Mouse (Mus musculus): ENCODE results near the gene Gm5617.
"Not testable (repeated sequence)": the region's sequence is repeated elsewhere in the genome, so short reads cannot be mapped to it uniquely, and the experiment has no call there.

Gm5617 gene

DNA sequence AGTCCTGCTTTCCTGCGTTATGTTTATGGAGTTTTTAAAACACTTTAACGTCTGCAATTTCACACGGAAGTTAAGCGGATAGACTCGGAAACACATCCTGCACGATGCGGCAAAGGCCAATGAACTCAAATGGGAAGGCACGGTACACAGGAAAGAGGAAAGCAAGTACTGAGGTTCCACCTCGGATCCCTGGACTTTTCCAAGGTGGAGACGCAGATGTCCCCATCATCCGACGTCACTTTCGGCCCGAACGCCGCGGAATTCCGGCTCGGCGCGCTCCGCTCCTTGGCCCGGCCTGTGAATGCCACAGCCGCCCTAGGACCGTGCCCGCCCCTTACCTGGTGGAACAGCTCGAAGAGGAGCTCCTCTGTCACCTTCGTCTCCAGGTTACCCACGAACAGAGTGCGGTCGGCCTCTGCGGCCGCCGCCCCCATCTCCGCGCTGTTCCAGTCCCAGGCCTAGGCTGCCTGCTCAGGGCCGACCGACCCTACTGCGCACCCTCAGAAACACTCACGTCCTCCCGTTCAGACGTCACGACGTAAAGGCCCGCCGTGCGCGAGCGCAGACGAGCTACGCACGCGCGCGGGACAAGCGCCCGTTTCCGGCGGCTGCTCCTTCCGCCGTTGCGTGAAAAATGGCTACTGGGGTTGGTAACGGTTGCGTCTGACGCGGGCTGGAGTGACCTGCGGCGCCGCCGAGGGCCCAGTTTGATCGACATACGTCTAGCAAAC is at the start of gene Gm5617, which contains the start of gene Rbm7:
TSS of gene Gm5617 (plus strand) at position 626 of the 731 bp plus-strand sequence.
TSS of gene Rbm7 (minus strand) at position 483 of the 731 bp plus-strand sequence.
- peak; percentile 94 to 97 for DNase-seq

DNA sequence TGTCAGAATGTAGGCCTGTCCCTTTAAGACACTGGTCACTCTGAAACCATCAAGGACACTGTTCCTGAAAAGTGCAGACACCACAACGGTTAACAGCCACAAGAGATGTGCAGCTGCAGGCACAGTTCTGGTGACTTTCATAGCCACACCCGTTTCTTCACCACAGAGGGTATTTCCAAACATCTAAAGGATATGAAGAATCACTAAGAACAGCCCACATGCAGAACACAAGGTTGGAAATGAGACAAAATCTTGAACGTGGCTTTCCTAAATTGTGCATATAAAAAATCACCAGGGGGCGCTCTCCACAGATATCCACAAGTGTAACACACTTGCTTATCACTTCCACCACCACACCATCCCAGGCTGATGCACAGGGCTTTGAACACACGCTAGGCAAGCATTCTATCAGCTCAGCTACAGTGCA is 47.4 kb upstream of the Gm5617 start:
- DNase-seq, result peak in 1 of 2 experiments; percentile 7

DNA sequence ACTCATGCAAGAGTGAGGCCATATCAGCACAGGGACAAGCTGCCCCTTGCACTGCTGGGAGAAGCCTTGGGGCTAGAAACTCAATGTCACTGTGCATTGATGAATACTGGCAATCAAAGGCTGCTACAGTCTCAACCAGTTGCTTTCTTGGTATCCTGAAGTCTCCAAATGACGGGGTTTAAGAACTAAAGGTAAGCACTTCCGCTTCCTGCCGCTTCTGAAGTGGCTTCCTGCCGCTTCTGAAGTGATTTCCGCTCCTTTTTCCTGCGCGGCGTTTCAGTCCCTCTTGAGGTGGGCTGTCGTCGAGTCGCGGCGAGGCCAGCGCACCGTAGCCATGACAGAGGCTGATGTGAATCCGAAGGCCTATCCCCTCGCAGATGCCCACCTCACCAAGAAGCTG is 45.2 kb upstream of the Gm5617 start:
- no peak for DNase-seq

DNA sequence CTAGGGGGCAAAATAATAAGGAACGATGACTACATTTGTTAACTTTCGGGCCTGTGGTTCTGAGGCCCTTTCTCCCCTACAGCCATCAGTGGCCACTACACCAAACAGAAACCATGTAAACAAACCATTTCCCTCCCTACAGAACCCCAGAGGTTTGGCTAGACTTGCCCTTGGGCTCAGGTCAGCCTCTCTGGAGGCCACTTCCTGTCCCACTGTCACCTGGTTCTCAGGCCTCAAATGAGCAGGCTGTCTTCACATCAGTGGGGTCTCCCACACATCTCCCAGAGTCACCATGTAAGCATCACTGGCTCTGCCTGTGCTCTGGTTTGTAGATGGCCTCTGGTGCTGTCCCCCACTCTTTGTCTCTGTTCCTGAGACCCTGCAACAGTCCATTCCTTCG is 39.3 kb upstream of the Gm5617 start:
- no peak for DNase-seq

DNA sequence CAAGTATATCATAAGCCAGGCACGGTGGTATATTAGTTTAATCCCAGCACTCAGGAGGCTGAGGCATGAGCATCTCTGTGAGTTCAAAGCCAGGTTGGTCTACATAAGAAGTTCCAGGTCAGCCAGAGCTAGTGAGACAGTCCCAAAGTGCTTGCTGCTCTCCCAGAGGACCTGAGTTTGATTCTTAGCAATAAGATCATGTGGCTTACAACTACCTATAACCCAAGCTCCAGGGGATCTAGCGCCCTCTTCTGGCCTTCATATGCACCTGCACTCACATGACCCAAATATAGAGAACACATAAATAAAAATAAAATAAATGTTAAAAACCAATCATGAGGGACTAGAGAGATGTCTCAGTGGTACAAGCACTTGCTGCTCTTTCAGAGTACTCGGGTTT is 36.4 kb upstream of the Gm5617 start:
- no peak for DNase-seq

DNA sequence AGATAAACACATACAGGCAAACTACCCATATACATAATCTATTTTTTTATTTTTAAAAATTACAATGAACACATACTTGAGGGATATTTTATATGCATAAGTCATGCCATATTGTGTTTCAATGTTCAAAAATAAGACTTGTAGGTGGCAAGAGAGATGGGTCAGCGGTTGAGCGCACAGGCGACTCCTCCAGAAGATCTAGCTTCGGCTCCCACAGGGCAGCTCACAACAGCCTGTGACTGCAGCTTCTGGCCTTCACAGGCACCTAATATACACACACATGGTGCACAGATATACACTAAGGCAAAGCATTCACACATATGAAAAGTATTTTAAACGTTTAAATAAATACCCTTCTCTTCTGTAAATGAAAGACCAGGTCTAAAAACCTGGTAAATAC is 35.9 kb upstream of the Gm5617 start:
- DNase-seq, result no peak

DNA sequence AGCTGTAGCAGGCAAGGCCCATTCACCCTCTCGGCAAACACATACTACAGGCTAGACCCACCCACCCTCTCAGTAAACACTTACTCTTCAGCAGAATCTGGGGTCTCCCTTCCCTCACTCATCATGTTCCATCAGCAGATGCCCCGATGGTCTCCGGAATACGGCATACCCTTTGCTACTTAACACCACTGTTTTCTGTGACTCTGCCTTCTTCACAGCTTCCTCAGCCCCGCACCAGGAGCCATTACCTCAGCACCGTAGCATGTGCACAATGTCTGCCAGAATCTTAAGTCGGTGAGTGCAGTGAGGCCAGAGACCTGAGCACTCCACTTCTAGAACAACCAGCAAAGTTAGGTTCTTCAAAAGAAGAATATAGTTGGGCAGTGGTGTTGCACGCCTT is 34.5 kb upstream of the Gm5617 start:
- DNase-seq, result no peak

DNA sequence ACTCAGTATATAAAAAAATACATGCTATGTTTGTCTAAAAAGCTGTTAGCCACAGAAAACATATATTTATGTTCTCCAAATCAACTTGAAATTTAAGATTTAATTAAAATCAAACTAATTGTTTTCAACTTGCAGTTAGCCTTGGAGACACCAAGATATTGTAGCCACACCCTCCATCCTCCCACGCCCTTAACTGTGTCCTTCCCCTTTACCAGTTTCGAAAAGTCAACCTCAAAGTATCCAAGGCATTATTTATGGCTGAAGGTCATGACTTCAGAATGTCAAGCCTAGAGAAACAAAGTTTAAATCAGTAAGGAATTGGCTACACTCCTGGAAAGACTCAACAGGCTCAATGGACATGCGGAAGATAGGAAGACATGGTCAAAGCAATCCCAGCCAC is 33.7 kb upstream of the Gm5617 start:
- no peak for DNase-seq

DNA sequence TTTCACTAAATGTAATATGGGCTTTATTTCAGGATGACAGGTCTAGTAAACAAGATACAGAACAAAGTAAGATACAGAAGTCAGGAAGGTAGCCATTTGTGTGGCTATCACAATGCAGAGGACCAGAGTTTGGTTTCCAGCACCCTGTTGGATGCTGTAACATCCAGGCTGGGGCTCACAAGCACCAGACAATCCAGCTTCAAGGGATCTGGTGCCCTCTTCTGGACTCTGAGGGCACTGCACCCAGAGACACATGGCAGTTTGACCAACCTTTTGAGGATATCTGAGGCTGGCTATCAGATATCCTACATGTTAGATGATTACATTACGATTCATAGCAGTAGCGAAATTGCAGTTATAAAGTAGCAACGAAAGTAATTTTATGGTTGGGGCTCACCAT is 29.6 kb upstream of the Gm5617 start:
- DNase-seq, result no peak

DNA sequence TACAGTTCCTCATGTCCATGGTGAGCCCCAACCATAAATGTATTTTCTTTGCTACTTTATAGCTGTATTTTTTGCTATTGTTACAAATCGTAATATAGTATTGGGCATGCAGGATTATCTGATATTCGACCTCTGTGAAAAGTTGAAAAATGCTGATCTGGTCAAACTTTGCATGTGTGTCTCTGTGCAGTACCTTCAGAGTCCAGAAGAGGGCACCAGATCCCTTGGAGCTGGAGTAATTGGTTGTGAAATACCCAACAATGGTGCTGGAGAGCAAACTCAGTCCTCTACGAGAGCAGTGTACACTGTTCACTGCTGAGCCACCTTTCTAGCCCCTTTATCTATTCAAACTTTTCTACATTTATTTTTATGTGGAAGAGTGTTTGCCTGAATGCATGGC is 28.4 kb upstream of the Gm5617 start:
- peak; percentile 58 to 66 for DNase-seq

DNA sequence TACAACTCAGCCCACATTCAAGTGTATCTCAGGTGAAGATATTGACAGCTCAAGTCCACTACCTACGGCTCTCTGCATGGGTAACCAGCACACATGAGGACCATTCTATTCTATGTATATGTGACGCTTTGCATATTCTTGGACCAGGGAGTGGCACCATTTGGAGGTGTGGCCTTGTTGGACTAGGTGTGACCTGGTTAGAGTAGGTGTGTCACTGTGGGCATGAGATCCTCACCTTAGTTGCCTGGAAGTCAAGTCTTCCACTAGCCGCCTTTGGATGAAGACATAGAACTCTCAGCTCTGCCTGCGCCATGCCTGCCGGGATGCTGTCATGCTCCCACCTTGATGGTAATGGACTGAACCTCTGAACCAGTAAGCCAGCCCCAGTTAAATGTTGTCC is 27.8 kb upstream of the Gm5617 start:
- DNase-seq, result not testable (repeated sequence)

DNA sequence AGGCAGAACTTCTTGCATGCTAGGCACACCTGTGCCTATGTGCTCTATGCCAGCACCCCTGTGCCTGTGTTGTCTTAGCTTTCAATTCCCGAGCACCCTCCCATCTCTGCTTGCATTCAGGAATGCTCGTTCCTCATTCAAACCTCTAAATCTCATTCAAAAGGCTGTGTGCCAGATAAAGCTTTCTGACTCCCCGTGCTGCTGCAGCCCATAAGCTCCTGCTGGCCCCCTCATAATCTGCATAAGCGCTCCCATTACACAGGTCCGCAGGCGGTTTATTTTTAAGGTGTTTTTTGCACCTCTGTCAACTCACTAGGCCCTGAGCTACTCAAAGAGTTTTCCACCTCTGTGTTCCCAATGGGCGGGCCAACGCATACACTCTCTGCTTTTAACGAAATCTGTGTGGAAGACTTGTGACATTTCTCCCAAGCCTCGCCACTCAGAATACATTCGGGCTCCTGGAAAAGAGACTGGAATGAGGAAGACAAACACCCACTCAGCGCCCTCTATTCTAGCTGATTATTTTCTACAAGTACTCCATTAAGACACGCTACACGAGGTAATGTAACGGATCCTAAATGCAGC is 22.7 kb upstream of the Gm5617 start:
- no peak for DNase-seq

DNA sequence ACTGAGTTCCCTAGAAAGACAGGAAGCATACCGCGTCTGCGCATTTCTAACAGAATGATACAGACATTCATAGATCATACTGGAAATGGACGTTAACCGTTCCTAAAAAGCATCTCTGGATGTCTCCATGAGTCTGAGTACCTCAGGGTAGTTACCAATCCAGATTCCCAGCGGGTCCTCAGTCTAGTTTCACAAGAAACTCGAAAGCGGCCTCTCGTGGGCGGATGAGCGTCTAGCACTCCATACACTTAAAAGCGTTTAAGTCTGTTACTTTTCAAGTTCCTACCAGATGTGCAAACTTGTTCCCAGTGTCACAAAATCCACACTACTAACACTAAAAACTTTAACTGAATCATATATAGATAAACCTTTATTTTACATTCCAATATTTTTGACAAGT is 22.1 kb upstream of the Gm5617 start:
- DNase-seq, result no peak

DNA sequence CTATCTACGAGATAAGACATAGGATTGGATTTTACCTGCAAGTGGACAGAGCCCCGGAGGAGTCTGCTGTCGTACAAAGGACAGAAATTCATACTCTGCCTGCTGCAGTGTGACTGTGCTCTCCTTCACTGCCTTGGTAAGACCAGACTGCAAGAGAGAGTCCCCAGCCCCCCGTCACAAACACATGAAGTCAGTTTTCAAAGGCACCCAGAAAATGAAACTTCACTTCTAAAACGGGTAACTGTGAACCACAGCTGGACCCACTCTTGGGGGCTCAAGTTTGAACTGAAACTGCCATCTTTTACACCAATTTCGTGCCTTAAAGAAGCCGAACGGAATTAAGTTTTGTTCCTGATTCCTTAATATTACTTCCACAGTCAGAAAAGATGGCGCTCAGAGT is 20.9 kb upstream of the Gm5617 start:
- DNase-seq, result no peak

DNA sequence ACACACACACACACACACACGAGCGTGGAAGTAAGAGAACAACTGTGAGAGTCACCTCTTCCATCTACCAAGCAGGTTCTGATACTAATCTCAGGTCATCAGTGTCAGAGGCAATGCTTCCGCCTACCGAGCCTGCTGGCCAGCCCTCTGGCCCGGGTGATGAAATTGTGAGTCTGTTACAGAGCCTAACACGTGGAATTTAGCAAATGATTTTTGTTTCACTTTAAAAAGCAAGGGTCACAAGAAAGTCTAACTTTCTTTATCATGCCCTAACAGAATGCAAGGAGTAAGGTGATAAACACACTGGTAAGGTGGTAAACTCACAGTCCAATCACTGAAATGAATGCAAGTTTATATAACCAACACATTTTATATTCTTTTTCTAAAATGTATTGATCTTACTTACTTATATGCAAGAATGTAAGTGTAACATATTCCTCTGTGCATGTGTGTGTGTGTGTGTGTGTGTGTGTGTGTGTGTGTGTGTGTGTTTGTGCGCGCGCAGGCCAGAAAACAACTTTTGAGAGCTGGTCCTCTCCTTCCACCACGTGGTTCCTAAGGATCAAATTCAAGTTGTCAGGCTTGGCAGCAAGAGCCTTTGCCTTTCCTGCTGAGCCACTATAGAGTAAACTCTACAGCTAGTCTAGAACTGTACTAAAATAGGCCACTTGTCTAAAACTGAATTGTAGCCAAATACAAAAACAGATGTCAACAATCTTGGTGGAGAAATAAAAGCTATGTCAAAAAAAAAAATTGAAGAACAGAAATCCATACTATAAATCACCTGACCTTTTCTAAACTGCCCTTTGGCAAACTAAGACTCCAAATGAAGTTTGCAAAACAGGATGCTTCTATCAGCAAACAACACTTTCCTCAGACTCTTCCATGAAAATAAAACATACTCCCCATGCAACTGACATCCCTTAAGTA is 18.7 kb upstream of the Gm5617 start:
- DNase-seq, result no peak

DNA sequence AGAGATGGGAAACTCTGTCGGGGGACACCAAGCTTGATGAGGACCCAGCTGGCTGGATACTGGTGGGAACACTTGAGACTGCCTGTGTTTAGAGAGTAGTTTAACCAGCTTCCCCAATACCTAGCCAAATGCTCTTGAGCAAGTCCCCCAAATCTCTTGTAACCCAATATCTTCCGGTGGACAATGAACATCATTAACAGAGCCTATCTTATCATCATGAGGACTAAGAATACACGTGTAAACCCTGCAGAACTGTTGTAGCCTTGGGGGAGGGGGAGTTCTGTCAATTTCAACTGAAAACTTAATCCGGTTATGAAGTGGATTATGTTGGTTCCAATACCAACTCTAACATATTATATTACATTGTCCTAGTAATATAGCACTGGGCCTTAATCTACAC is 16.4 kb upstream of the Gm5617 start:
- DNase-seq, result no peak

DNA sequence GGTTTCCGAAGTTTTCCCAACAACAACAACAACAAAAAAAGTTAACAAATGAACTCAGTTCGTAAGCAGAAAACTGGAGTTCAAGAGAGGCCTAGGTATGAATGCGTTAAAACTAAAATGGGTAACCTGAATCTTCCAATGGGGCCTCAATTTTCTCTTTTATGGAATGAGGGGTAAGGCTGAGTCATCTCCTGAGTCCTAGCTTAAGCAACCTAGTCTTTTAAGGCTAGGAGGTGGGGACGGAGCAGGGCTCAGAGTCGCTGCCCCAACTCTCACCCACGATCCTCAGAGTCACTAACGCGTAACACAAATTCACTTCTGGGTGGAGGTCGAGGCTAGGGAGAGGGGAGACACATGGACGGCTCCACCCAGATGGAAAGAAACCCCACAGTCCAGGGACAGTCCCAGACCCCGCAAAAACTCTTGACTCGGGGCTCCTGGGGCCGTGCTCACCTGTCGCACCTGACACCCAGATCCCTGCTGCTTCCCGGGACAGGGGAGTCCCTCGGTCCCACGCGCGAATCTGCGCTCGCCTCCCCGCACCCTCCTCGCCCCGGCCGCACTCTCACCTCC is 15.3 kb upstream of the Gm5617 start:
- no peak for DNase-seq

DNA sequence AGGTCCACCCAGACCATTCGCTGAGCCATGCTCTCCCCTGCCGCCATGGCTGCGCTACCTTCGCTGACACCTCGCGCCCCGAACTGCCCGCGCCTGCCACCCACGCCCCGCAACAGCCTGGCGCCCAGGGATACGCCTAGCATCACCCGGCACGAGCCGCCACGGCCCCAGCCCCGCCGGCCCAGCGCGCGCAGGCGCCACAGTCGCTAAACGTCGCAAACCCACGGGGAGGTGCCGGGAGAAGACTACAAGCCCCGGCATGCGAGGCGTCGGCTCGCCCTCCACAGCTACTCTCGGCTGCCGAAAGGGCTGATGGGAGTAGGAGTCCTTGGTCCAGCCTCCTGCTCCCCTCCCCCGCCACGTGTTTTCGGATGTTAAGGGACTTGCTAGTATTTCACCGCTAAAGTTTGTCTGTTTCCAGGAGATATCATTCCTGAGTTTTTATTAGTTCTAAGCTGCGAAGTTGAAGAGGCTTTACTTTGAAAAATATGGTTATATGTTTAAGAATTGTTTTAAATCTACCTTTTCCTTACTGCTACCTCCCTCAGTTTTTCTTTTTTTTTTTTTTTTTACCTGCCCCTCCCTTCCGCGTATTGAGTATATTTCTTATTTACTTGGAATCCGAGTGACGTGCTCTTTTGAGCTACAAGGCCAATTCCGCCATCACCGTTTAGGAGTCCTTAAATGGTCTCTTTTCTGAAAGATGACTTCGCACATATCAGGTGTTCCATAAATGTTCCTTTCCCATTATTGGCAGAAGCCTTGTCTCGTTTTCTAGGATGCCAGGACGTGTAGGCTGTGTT is 14.6 kb upstream of the Gm5617 start, which contains the start of gene Rexo2:
TSS of gene Rexo2 (minus strand) at position 213 of the 803 bp plus-strand sequence.
- peak; percentile 95 to 98 for DNase-seq

DNA sequence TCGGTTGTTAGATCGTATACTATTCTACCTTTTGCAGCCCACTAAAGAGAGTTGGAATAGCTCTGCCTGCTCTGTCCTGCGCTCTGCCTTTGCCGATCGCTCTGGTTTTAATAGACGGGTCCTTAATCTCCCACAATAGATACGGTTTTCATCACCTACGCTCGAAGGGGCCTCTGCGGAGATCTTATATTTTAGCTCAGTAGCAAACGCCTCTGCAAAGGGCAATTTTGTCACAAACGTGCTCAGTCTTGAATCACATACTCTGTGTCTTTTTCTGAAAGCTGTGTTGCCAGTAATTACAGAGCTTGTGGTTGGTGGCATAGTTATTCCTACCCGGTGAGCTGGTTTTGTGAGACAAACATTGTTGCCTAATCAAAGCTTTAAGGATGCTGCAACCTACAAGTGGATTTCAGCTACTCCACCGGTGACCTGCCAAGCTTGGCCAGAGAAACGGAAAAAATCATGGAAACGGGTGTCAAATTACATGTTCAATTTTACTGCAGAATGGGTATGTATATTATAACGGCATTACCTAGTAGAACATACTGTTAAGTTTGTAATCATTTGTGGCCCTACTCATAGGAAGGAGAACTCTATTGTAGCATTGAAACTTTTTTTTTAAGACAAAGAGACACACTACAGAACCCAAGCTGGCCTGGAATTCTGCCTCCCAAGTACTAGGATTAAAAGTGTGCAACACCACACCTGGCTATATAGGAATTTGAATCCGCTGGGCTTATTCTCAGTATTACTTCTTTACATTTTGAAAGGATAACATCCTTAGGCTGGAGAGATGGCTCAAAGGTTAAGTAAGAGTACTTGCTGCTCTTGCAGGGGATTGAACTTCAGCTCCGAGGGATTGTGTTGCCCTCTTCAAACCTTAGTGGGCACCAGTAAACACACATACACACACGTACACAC is 13.8 kb upstream of the Gm5617 start:
- DNase-seq, result no peak

DNA sequence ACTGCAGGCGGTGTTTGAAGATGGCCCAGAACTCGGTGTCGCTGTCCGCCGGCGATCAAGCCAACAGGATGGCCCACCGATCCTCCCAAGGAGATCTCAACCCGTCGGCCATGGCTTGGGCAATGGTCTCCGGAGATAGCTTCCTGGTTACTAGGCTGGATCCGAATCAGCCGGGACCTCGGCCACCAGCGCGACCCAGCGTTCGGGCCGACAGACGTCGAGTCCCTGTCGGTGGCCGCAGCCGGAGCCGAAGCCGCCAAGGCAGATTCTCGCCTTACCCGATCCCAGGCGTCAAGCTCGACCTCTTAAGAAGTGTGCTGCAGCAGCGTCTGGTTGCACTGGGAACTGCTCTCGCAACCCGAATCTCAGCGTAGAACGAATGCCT is 298 bp downstream of the Gm5617 start:
- DNase-seq, result no peak

DNA sequence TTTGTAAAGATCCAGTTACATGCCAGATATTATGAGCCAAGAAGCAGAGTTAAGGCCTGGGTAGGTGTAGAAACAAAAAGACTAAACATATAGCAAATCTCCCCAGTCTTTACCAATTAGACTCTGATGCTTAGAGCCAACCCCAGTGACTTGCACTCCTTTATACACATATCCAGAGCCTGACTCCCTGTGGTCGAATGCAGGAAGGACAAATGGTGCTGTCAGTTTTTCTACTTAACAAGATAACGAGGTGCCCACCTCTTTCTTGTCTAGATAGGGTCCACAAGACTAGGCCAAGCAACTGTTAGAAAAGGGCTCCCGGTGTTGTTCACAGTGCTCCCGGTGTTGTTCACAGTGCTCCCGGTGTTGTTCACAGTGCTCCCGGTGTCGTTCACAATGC is 6.0 kb downstream of the Gm5617 start:
- DNase-seq, result no peak
